Mouse (Mus musculus) hindbrain, embryonic 13.5 days (tissue): ENCODE results near the gene Cblc. TPM values are rescaled to one million over a fixed set of nuclear protein-coding genes. Genes with fewer than 3 reads are reported as not detected.

Experiments
- ATAC-seq: fragments of 200-750 bp; cut with Nextera tagmentation; 2 replicates; pipeline ENCODE4 v1.8.0; 2017; ENCODE audit warnings: moderate TSS enrichment; ENCODE audit not compliant: low FRiP score
- H3K27ac ChIP-seq: fragments of 300-500 bp; sonication (generic); 2 replicates; pipeline ENCODE4 v1.5.1; 2015; ENCODE audit warnings: inconsistent platforms, mild to moderate bottlenecking, moderate library complexity
- H3K27me3 ChIP-seq: fragments of 300-500 bp; sonication (generic); 2 replicates; pipeline ENCODE4 v1.6.1; 2015; ENCODE audit warnings: mild to moderate bottlenecking, inconsistent platforms
- H3K36me3 ChIP-seq: fragments of 300-500 bp; sonication (generic); 2 replicates; pipeline ENCODE4 v1.6.1; 2015; ENCODE audit warnings: mild to moderate bottlenecking, inconsistent platforms
- H3K4me1 ChIP-seq: fragments of 300-500 bp; sonication (generic); replicated peaks from 2 replicates; pipeline ENCODE4 v1.6.1; 2015; ENCODE audit warnings: inconsistent platforms
- H3K4me2 ChIP-seq: fragments of 300-500 bp; sonication (generic); 2 replicates; pipeline ENCODE4 v1.6.1; 2015; ENCODE audit warnings: inconsistent platforms, mild to moderate bottlenecking, moderate library complexity
- H3K4me3 ChIP-seq: fragments of 300-500 bp; sonication (generic); 2 replicates; pipeline ENCODE4 v1.5.1; 2015; ENCODE audit warnings: mild to moderate bottlenecking, inconsistent platforms
- H3K9ac ChIP-seq: fragments of 300-500 bp; sonication (generic); 2 replicates; pipeline ENCODE4 v1.6.1; 2015; ENCODE audit warnings: mild to moderate bottlenecking, inconsistent platforms
- H3K9me3 ChIP-seq: fragments of 300-500 bp; sonication (generic); 2 replicates; pipeline ENCODE4 v1.6.1; 2016; ENCODE audit warnings: inconsistent platforms
- WGBS: fragments of 180-500 bp; shearing (Covaris S2); methylation state at CpG from one replicate; pipeline ENCODE4 v1.1.7; 2015; 5-methylcytosine and 5-hydroxymethylcytosine counted together
- polyA plus RNA-seq: library from polyadenylated mRNA; unstranded; fragments of >200 nt; fragmentation: Nextera tagmentation; extraction: Ambion mirVana; gene quantifications from 2 replicates; pipeline ENCODE4 v1.2.1, GENCODE M21; 2015

Gene Cblc
- polyA plus RNA-seq, 1 experiment from 2014 or later, result not detected

GRCm38 (mm10) chr7:19755008-19755407 lies 41.6 kb downstream of the Cblc start:
- no peak overlapping the region for H3K4me3 ChIP-seq

GRCm38 (mm10) chr7:19754065-19754464 lies 42.5 kb downstream of the Cblc start:
- Histone ChIP-seq H3K9ac (no peak overlapping the region), H3K4me3 (no peak overlapping the region), H3K27me3 (no peaks in the 10 kb centered on the region), H3K27ac (no peak overlapping the region), H3K4me2 (no peak overlapping the region), H3K9me3 (no peaks in the 10 kb centered on the region), H3K36me3 (no peaks in the 10 kb centered on the region), H3K4me1 (peaks cover 6% of the 10 kb centered on the region)
- ATAC-seq, result no peak
- WGBS, result 91% methylated on average over 1 of the region's 1 CpGs

More at GRCm38 (mm10) chr7:19755008-19755407, 41.6 kb downstream of the Cblc start:
- Histone ChIP-seq H3K4me2 (no peak overlapping the region), H3K27ac (no peak overlapping the region), H3K9ac (no peak overlapping the region), H3K36me3 (no peaks in the 10 kb centered on the region), H3K9me3 (no peaks in the 10 kb centered on the region), H3K4me1 (peaks cover 6% of the 10 kb centered on the region), H3K27me3 (no peaks in the 10 kb centered on the region)
- 93% methylated on average over 2 of the region's 2 CpGs for WGBS
- ATAC-seq, result no peak

GRCm38 (mm10) chr7:19753587-19753986 lies 43.0 kb downstream of the Cblc start:
- H3K9me3 ChIP-seq, result no peaks in the 10 kb centered on the region
- no peak overlapping the region for H3K9ac ChIP-seq
- WGBS, result 82% methylated on average over 7 of the region's 7 CpGs
- no peak overlapping the region for H3K4me2 ChIP-seq
- H3K36me3 ChIP-seq, result no peaks in the 10 kb centered on the region
- H3K4me3 ChIP-seq, result no peak overlapping the region
- H3K27ac ChIP-seq, result no peak overlapping the region
- no peak for ATAC-seq
- H3K4me1 ChIP-seq, result peaks cover 8% of the 10 kb centered on the region
- H3K27me3 ChIP-seq, result no peaks in the 10 kb centered on the region

GRCm38 (mm10) chr7:19752652-19753051 lies 44.0 kb downstream of the Cblc start:
- H3K9ac ChIP-seq, result no peak overlapping the region
- no peak for ATAC-seq
- 77% methylated on average over 8 of the region's 8 CpGs for WGBS

GRCm38 (mm10) chr7:19751070-19751383 lies 45.6 kb downstream of the Cblc start:
- 58% methylated on average over 4 of the region's 4 CpGs for WGBS
- Histone ChIP-seq H3K4me1 (peaks cover 32% of the 10 kb centered on the region), H3K9me3 (no peaks in the 10 kb centered on the region), H3K9ac (no peak overlapping the region), H3K4me3 (no peak overlapping the region), H3K36me3 (no peaks in the 10 kb centered on the region), H3K27me3 (no peaks in the 10 kb centered on the region), H3K4me2 (no peak overlapping the region), H3K27ac (no peak overlapping the region)
- ATAC-seq, result no peak

More at GRCm38 (mm10) chr7:19752652-19753051, 44.0 kb downstream of the Cblc start:
- Histone ChIP-seq H3K27ac (no peak overlapping the region), H3K9me3 (no peaks in the 10 kb centered on the region), H3K27me3 (no peaks in the 10 kb centered on the region), H3K4me2 (no peak overlapping the region), H3K4me3 (no peak overlapping the region), H3K4me1 (peaks cover 17% of the 10 kb centered on the region), H3K36me3 (no peaks in the 10 kb centered on the region)

GRCm38 (mm10) chr7:19750217-19751069 lies 46.2 kb downstream of the Cblc start, which contains the start of gene Nectin2:
Gene Nectin2 (minus strand): TSS chr7:19750483.
- H3K27ac ChIP-seq, result peak within 1 kb of the TSS; percentile 90
- H3K4me1 ChIP-seq, result peaks cover 37% of the 10 kb centered on the region
- ATAC-seq, result peak; percentile 64
- 18% methylated on average over 19 of the region's 19 CpGs for WGBS
- no peaks in the 10 kb centered on the region for H3K27me3 ChIP-seq
- H3K9ac ChIP-seq, result peak within 1 kb of the TSS; percentile 93
- peak within 1 kb of the TSS; percentile 85 for H3K4me2 ChIP-seq
- no peaks in the 10 kb centered on the region for H3K9me3 ChIP-seq
- H3K36me3 ChIP-seq, result no peaks in the 10 kb centered on the region
- H3K4me3 ChIP-seq, result peak within 1 kb of the TSS; percentile 79

GRCm38 (mm10) chr7:19749389-19750216 lies 47.0 kb downstream of the Cblc start:
- Histone ChIP-seq H3K4me1 (peaks cover 46% of the 10 kb centered on the region), H3K27me3 (no peaks in the 10 kb centered on the region), H3K4me2 (peak overlapping the region; percentile 85), H3K9me3 (no peaks in the 10 kb centered on the region), H3K4me3 (peak overlapping the region; percentile 79), H3K36me3 (no peaks in the 10 kb centered on the region), H3K9ac (peak overlapping the region; percentile 93), H3K27ac (peak overlapping the region; percentile 90)
- WGBS, result under 1% methylated on average over 45 of the region's 46 CpGs
- peak; percentile 94 for ATAC-seq

GRCm38 (mm10) chr7:19748219-19749195 lies 48.1 kb downstream of the Cblc start:
- 1% methylated on average over 32 of the region's 32 CpGs for WGBS
- peak overlapping the region; percentile 93 for H3K9ac ChIP-seq
- H3K4me1 ChIP-seq, result peaks cover 50% of the 10 kb centered on the region
- H3K36me3 ChIP-seq, result peaks cover 5% of the 10 kb centered on the region
- H3K27me3 ChIP-seq, result no peaks in the 10 kb centered on the region
- peak overlapping the region; percentile 85 for H3K4me2 ChIP-seq
- H3K27ac ChIP-seq, result peak overlapping the region; percentile 90
- H3K9me3 ChIP-seq, result no peaks in the 10 kb centered on the region
- peak overlapping the region; percentile 79 for H3K4me3 ChIP-seq
- peak; percentile 29 for ATAC-seq

GRCm38 (mm10) chr7:19747420-19748218 lies 49.0 kb downstream of the Cblc start:
- H3K27me3 ChIP-seq, result no peaks in the 10 kb centered on the region
- peaks cover 10% of the 10 kb centered on the region for H3K36me3 ChIP-seq
- ATAC-seq, result no peak
- no peaks in the 10 kb centered on the region for H3K9me3 ChIP-seq
- peak overlapping the region; percentile 63 for H3K27ac ChIP-seq
- peaks cover 50% of the 10 kb centered on the region for H3K4me1 ChIP-seq
- peak overlapping the region; percentile 85 for H3K4me2 ChIP-seq
- H3K4me3 ChIP-seq, result peak overlapping the region; percentile 79
- 4% methylated on average over 25 of the region's 25 CpGs for WGBS
- H3K9ac ChIP-seq, result peak overlapping the region; percentile 93

- Histone ChIP-seq H3K4me3 (peak overlapping the region; percentile 79), H3K9me3 (no peaks in the 10 kb centered on the region), H3K27ac (peak overlapping the region; percentile 63), H3K36me3 (peaks cover 14% of the 10 kb centered on the region), H3K9ac (peak overlapping the region; percentile 93), H3K4me1 (peaks cover 54% of the 10 kb centered on the region), H3K27me3 (no peaks in the 10 kb centered on the region), H3K4me2 (peak overlapping the region; percentile 85)
- no peak for ATAC-seq
- 29% methylated on average over 5 of the region's 6 CpGs for WGBS
Measured at GRCm38 (mm10) chr7:19746426-19747201, 50.0 kb downstream of the Cblc start.
